Mouse (Mus musculus) hindbrain, embryonic 13.5 days (tissue): ENCODE data around the gene Cntfr. TPM values are rescaled to one million over a fixed set of nuclear protein-coding genes. Genes with fewer than 3 reads are reported as not detected.

Source experiments
- ATAC-seq: fragments of 200-750 bp; cut with Nextera tagmentation; 2 replicates; pipeline ENCODE4 v1.8.0; 2017; ENCODE audit warnings: moderate TSS enrichment; ENCODE audit not compliant: low FRiP score
- H3K27ac ChIP-seq: fragments of 300-500 bp; sonication (generic); 2 replicates; pipeline ENCODE4 v1.5.1; 2015; ENCODE audit warnings: inconsistent platforms, mild to moderate bottlenecking, moderate library complexity
- H3K27me3 ChIP-seq: fragments of 300-500 bp; sonication (generic); 2 replicates; pipeline ENCODE4 v1.6.1; 2015; ENCODE audit warnings: mild to moderate bottlenecking, inconsistent platforms
- H3K36me3 ChIP-seq: fragments of 300-500 bp; sonication (generic); 2 replicates; pipeline ENCODE4 v1.6.1; 2015; ENCODE audit warnings: mild to moderate bottlenecking, inconsistent platforms
- H3K4me1 ChIP-seq: fragments of 300-500 bp; sonication (generic); replicated peaks from 2 replicates; pipeline ENCODE4 v1.6.1; 2015; ENCODE audit warnings: inconsistent platforms
- H3K4me2 ChIP-seq: fragments of 300-500 bp; sonication (generic); 2 replicates; pipeline ENCODE4 v1.6.1; 2015; ENCODE audit warnings: inconsistent platforms, mild to moderate bottlenecking, moderate library complexity
- H3K4me3 ChIP-seq: fragments of 300-500 bp; sonication (generic); 2 replicates; pipeline ENCODE4 v1.5.1; 2015; ENCODE audit warnings: mild to moderate bottlenecking, inconsistent platforms
- H3K9ac ChIP-seq: fragments of 300-500 bp; sonication (generic); 2 replicates; pipeline ENCODE4 v1.6.1; 2015; ENCODE audit warnings: mild to moderate bottlenecking, inconsistent platforms
- H3K9me3 ChIP-seq: fragments of 300-500 bp; sonication (generic); 2 replicates; pipeline ENCODE4 v1.6.1; 2016; ENCODE audit warnings: inconsistent platforms
- WGBS: fragments of 180-500 bp; shearing (Covaris S2); methylation state at CpG from one replicate; pipeline ENCODE4 v1.1.7; 2015; 5-methylcytosine and 5-hydroxymethylcytosine counted together
- polyA plus RNA-seq: library from polyadenylated mRNA; unstranded; fragments of >200 nt; fragmentation: Nextera tagmentation; extraction: Ambion mirVana; gene quantifications from 2 replicates; pipeline ENCODE4 v1.2.1, GENCODE M21; 2015

Cntfr gene
- polyA plus RNA-seq, 1 experiment from 2014 or later = 24.4 TPM

GRCm38 (mm10) chr4:41722918-41723351 is 26.0 kb upstream of the Cntfr start, which contains the start of gene Dctn3:
Dctn3 (minus strand) TSS chr4:41723170.
- peaks cover 25% of the 10 kb centered on the region for H3K36me3 ChIP-seq
- peak within 1 kb of the TSS; percentile 88 for H3K4me2 ChIP-seq
- peak within 1 kb of the TSS; percentile 79 for H3K27ac ChIP-seq
- peaks cover 42% of the 10 kb centered on the region for H3K4me1 ChIP-seq
- ATAC-seq = peak; percentile 94
- H3K27me3 ChIP-seq = peaks cover 43% of the 10 kb centered on the region
- H3K9me3 ChIP-seq = no peaks in the 10 kb centered on the region
- under 1% methylated on average over 27 of the region's 27 CpGs for WGBS
- H3K9ac ChIP-seq = peak within 1 kb of the TSS; percentile 95
- H3K4me3 ChIP-seq = peak within 1 kb of the TSS; percentile 82

DNA sequence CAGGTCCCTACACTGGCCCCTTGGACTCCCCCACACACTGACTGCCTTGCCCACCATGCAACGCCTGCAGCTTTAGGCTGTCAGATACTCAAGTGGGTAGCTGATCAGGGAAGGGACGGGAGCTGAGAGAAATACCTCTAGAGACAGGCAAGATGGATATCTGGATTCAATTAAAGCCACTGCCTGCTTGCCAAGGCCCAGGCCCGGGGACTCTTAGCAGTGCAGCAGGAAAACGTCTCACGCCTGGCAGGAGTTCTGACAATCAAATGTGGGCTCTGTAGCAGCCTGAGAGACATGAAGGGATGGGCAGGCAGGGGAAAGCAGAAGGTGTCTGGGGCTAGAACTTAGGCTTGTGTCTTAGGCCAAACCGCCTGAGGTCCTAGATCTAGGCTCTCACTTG is 19.9 kb upstream of the Cntfr start:
- 65% methylated on average over 6 of the region's 6 CpGs for WGBS
- no peak overlapping the region for H3K4me3 ChIP-seq
- H3K36me3 ChIP-seq = peaks cover 51% of the 10 kb centered on the region
- no peak overlapping the region for H3K4me2 ChIP-seq
- peak overlapping the region; percentile 55; the same call in 1 of the 2 replicates for H3K27ac ChIP-seq
- H3K27me3 ChIP-seq = no peaks in the 10 kb centered on the region
- peaks cover 52% of the 10 kb centered on the region for H3K4me1 ChIP-seq
- ATAC-seq = no peak
- no peaks in the 10 kb centered on the region for H3K9me3 ChIP-seq
- 0 out of 2 replicates have a peak overlapping the region, but pooled peaks have one; percentile 19 for H3K9ac ChIP-seq

DNA sequence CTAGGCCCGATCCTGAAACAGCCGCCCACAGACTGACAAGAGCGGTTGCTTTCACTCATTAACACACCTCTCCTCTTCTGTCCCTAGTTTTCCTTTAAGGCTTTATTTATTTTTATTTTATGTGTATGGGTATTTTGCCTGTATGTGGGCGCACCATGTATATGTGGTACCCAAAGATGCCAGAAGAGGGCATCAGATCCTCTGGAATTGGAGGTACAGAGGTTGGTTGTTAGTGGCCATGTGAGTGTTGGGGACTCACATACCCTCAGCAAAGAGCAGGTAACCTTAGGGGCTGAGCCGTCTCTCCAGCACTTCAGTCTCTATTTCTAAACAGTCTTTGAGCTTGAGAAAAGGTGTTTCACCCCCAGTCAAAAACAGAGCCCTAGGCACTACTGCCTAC is 18.7 kb upstream of the Cntfr start:
- Histone ChIP-seq H3K4me3 (no peak overlapping the region), H3K27ac (no peak overlapping the region), H3K4me2 (no peak overlapping the region), H3K4me1 (peaks cover 58% of the 10 kb centered on the region), H3K9ac (no peak overlapping the region), H3K36me3 (peaks cover 60% of the 10 kb centered on the region), H3K27me3 (no peaks in the 10 kb centered on the region), H3K9me3 (no peaks in the 10 kb centered on the region)
- WGBS = 87% methylated on average over 5 of the region's 5 CpGs
- no peak for ATAC-seq

DNA sequence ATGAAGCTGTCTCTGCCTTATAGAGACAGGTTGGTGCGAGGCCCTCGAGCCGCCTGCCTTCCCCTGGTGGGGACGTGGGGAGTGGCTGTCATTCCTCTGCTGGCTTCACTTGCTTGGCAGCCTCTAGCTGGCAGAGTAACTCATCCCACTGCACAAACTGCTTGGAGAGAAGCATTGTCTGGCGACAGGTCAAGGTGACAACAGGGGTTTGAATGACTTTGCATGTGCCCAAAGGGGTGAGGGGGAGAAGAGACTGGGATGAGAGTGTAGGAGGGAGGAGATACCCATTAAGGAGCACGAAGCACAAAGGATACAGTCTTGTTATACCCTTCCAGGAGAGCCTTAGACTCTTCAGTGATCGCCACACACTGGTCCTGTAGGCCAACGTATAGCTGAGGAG is 18.2 kb upstream of the Cntfr start:
- 80% methylated on average over 8 of the region's 8 CpGs for WGBS
- H3K36me3 ChIP-seq = peaks cover 56% of the 10 kb centered on the region

DNA sequence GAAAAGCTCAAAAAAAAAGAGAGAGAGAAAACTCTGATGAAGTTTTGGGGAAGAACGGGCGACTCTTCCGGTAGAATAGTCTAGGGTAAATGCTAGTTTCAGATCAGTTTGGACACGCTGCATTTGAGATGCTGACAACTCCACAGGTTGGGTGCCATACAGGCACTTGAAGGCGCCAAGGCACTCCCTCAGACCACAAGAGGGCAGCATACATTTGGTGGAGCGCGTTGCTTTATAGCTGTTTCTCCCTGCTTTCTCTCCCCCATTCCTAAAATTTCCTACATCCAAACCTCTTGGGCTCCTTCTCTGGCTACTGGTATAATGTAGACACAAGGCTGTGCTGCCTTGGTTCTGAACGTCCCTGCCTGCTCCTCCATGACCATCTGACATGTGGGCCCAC is 17.4 kb upstream of the Cntfr start:
- ATAC-seq = 0 out of 2 replicates have a peak, but pooled peaks have one; percentile 11
- peak overlapping the region; percentile 82 for H3K4me3 ChIP-seq
- no peak overlapping the region for H3K9ac ChIP-seq
- H3K4me1 ChIP-seq = peaks cover 58% of the 10 kb centered on the region
- WGBS = 19% methylated on average over 8 of the region's 8 CpGs
- H3K4me2 ChIP-seq = peak overlapping the region; percentile 93
- H3K27me3 ChIP-seq = no peaks in the 10 kb centered on the region
- no peak overlapping the region; the same call in 1 of the 2 replicates for H3K27ac ChIP-seq
- H3K36me3 ChIP-seq = peaks cover 48% of the 10 kb centered on the region
- no peaks in the 10 kb centered on the region for H3K9me3 ChIP-seq

More for the DNA sequence above, 18.2 kb upstream of the Cntfr start:
- no peak for ATAC-seq
- Histone ChIP-seq H3K4me1 (peaks cover 58% of the 10 kb centered on the region), H3K9me3 (no peaks in the 10 kb centered on the region), H3K27me3 (no peaks in the 10 kb centered on the region), H3K4me2 (no peak overlapping the region), H3K9ac (no peak overlapping the region), H3K27ac (no peak overlapping the region), H3K4me3 (no peak overlapping the region)

- H3K9ac ChIP-seq = peak within 1 kb of the TSS; percentile 91
- H3K27ac ChIP-seq = peak within 1 kb of the TSS; percentile 84
- no peaks in the 10 kb centered on the region for H3K9me3 ChIP-seq
- H3K4me1 ChIP-seq = peaks cover 62% of the 10 kb centered on the region
- under 1% methylated on average over 61 of the region's 61 CpGs for WGBS
- H3K4me3 ChIP-seq = peak within 1 kb of the TSS; percentile 82
- ATAC-seq = peak; percentile 67
- peak within 1 kb of the TSS; percentile 93 for H3K4me2 ChIP-seq
- H3K27me3 ChIP-seq = no peaks in the 10 kb centered on the region
- H3K36me3 ChIP-seq = peaks cover 40% of the 10 kb centered on the region
These were observed 16.5 kb upstream of the Cntfr start, which contains the start of gene Rpp25l for GRCm38 (mm10) chr4:41713197-41714067. Rpp25l (minus strand) TSS chr4:41713534.

- 40% methylated on average over 31 of the region's 31 CpGs for WGBS
- peak; percentile 19 for ATAC-seq
- peak overlapping the region; percentile 91 for H3K9ac ChIP-seq
- H3K27me3 ChIP-seq = no peaks in the 10 kb centered on the region
- peak overlapping the region; percentile 93 for H3K4me2 ChIP-seq
- peaks cover 32% of the 10 kb centered on the region for H3K36me3 ChIP-seq
- H3K9me3 ChIP-seq = no peaks in the 10 kb centered on the region
- peak overlapping the region; percentile 84 for H3K27ac ChIP-seq
- peak overlapping the region; percentile 82 for H3K4me3 ChIP-seq
- H3K4me1 ChIP-seq = peaks cover 68% of the 10 kb centered on the region
These were observed 15.7 kb upstream of the Cntfr start for GRCm38 (mm10) chr4:41712421-41713196.

DNA sequence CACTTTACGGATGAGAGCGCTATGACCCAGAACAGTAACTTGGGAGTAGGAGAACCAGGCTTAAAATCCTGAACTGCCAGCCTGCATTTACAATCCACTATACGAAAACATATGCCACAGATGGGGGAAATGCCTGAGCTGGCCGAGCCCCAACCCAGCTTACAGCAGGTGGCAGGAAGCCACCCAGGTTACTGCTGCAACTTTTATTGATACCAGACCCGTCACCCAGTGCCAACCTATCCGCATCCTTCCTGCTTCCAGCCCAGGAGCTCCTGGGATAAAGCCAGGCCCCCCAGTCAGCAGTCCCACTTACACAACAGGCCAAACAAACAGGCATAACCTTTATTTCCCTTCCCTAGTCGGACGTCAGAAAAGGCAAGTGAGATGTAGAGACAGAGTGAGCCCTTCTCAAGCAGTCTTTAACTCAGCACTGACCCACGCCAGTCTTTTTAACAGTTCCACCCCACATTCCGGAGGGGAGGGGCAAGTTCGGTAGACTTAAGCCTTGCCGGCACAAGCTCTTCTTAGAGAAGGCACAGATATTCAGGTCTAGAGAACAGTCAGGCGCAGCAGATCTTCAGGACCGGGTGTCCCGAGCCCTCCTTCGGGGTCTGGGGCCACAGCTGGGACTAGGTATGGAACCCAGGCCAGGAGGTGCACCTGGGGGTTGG is 15.0 kb upstream of the Cntfr start:
- peaks cover 68% of the 10 kb centered on the region for H3K4me1 ChIP-seq

DNA sequence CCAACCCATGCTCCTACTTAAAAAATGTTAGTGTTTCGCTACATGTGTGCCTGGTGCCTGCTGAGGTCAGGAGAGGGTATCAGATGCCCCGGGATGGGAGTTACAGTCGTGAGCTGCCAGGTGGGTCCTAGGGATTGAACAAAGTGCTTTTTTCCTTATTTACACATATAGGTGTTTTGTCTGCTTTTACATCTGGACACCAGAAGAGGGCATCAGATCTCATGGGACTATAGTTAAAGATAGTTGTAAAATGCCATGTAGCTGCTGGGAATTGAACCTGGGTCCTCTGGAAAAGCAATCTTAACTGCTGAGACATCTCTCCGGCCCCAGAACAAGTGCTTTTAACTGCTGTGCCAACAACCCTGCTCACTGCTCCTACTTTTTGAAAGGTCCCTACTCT is 13.3 kb upstream of the Cntfr start:
- no peak overlapping the region for H3K27ac ChIP-seq
- no peak for ATAC-seq
- H3K4me3 ChIP-seq = no peak overlapping the region
- no peak overlapping the region for H3K4me2 ChIP-seq
- peaks cover 72% of the 10 kb centered on the region for H3K4me1 ChIP-seq
- H3K9me3 ChIP-seq = no peaks in the 10 kb centered on the region
- no peak overlapping the region for H3K9ac ChIP-seq
- H3K36me3 ChIP-seq = peaks cover 12% of the 10 kb centered on the region
- H3K27me3 ChIP-seq = 0 out of 2 replicates have a peak, but pooled peaks cover 5% of the 10 kb centered on the region
- WGBS = 74% methylated on average over 4 of the region's 4 CpGs

More for the DNA sequence above, 15.0 kb upstream of the Cntfr start:
- ATAC-seq = no peak
- Histone ChIP-seq H3K4me3 (peak overlapping the region; percentile 82), H3K4me2 (peak overlapping the region; percentile 93), H3K9ac (peak overlapping the region; percentile 91), H3K27ac (no peak overlapping the region), H3K9me3 (no peaks in the 10 kb centered on the region), H3K36me3 (peaks cover 24% of the 10 kb centered on the region), H3K27me3 (no peaks in the 10 kb centered on the region)
- 79% methylated on average over 16 of the region's 16 CpGs for WGBS

- Histone ChIP-seq H3K36me3 (peaks cover 8% of the 10 kb centered on the region; the same call in 1 of the 2 replicates), H3K27ac (no peak overlapping the region), H3K9ac (no peak overlapping the region), H3K4me2 (no peak overlapping the region), H3K9me3 (no peaks in the 10 kb centered on the region), H3K27me3 (0 out of 2 replicates have a peak, but pooled peaks cover 6% of the 10 kb centered on the region), H3K4me3 (no peak overlapping the region), H3K4me1 (peaks cover 56% of the 10 kb centered on the region)
- 45% methylated on average over 8 of the region's 8 CpGs for WGBS
- no peak for ATAC-seq
These were observed 11.4 kb upstream of the Cntfr start for GRCm38 (mm10) chr4:41708192-41708745.

DNA sequence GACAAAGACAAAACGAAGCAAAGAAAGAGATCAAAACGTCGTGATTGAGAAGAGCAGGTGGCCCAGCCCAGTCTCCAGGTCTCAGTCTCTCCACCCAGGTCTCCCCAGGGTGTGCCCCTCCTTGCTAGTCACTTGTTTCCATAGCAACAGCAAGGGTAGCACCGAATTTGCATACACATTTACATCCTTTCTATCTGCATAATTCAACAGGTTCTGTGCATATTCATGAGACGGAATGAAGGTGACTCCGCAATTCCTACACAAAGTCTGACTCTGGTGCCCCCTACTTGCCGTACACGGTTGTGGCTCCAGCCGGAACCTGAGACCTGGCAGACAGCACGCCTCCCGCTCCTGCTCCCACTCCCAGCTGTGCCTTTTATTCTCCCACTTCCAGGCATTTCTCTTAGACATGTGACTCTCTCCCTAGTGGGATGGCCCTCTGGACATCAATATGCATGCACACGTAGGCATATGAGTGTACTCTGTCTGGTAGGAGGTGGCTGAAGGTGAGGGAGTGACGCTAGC is 10.2 kb upstream of the Cntfr start:
- peak; percentile 78 for ATAC-seq
- under 1% methylated on average over 13 of the region's 13 CpGs for WGBS
- H3K9ac ChIP-seq = peak overlapping the region; percentile 25; the same call in 1 of the 2 replicates
- peak overlapping the region; percentile 65 for H3K27ac ChIP-seq
- H3K27me3 ChIP-seq = 0 out of 2 replicates have a peak, but pooled peaks cover 6% of the 10 kb centered on the region
- peak overlapping the region; percentile 35 for H3K4me2 ChIP-seq
- H3K4me3 ChIP-seq = no peak overlapping the region
- H3K36me3 ChIP-seq = peaks cover 8% of the 10 kb centered on the region; the same call in 1 of the 2 replicates
- H3K4me1 ChIP-seq = peaks cover 47% of the 10 kb centered on the region
- H3K9me3 ChIP-seq = no peaks in the 10 kb centered on the region
